Mouse (Mus musculus): ENCODE measurements around the gene Usp12.

- TF ChIP-seq CTCF (IDR thresholded peaks at IDR 0.05) (no peak), POLR2A (IDR thresholded peaks at IDR 0.05; ENCODE audit: insufficient read depth, low read depth, low read length) (no peak), EP300 (IDR thresholded peaks at IDR 0.05; ENCODE audit: insufficient read depth, low read depth, low read length) (no peak)
Measured at GRCm38 (mm10) chr5:146765791-146766190, 29.0 kb downstream of the Usp12 start.
